Mouse (Mus musculus) limb, embryonic 13.5 days (tissue): ENCODE measurements around the gene Ager. TPM values are rescaled to one million over a fixed set of nuclear protein-coding genes. Genes with fewer than 3 reads are reported as not detected.

Source experiments
- ATAC-seq: fragments of 200-750 bp; cut with Nextera tagmentation; 2 replicates; pipeline ENCODE4 v1.8.0; 2017; ENCODE audit warnings: low read depth, moderate number of reproducible peaks, moderate TSS enrichment; ENCODE audit not compliant: low FRiP score
- H3K27ac ChIP-seq: fragments of 300-500 bp; sonication (generic); 2 replicates; pipeline ENCODE4 v1.5.1; 2015; ENCODE audit warnings: inconsistent platforms, mild to moderate bottlenecking, moderate library complexity
- H3K27me3 ChIP-seq: fragments of 300-500 bp; sonication (generic); 2 replicates; pipeline ENCODE4 v1.6.1; 2015; ENCODE audit warnings: mild to moderate bottlenecking, inconsistent platforms
- H3K36me3 ChIP-seq: fragments of 300-500 bp; sonication (generic); 2 replicates; pipeline ENCODE4 v1.6.1; 2015; ENCODE audit warnings: inconsistent platforms, mild to moderate bottlenecking, moderate library complexity
- H3K4me1 ChIP-seq: fragments of 300-500 bp; sonication (generic); 2 replicates; pipeline ENCODE4 v1.6.1; 2015; ENCODE audit warnings: inconsistent platforms
- H3K4me2 ChIP-seq: fragments of 300-500 bp; sonication (generic); replicated peaks from 2 replicates; pipeline ENCODE4 v1.6.1; 2015; ENCODE audit warnings: inconsistent platforms, mild to moderate bottlenecking, moderate library complexity
- H3K4me3 ChIP-seq: fragments of 300-500 bp; sonication (generic); 2 replicates; pipeline ENCODE4 v1.5.1; 2015; ENCODE audit warnings: moderate library complexity, mild to moderate bottlenecking, inconsistent platforms
- H3K9ac ChIP-seq: fragments of 300-500 bp; sonication (generic); 2 replicates; pipeline ENCODE4 v1.6.1; 2015; ENCODE audit warnings: mild to moderate bottlenecking, inconsistent platforms
- H3K9me3 ChIP-seq: fragments of 300-500 bp; sonication (generic); 2 replicates; pipeline ENCODE4 v1.6.1; 2016; ENCODE audit warnings: inconsistent platforms
- WGBS: fragments of 180-500 bp; shearing (Covaris S2); methylation state at CpG from one replicate; pipeline ENCODE4 v1.1.7; 2015; 5-methylcytosine and 5-hydroxymethylcytosine counted together
- polyA plus RNA-seq: library from polyadenylated mRNA; unstranded; fragments of >200 nt; fragmentation: Nextera tagmentation; extraction: Ambion mirVana; gene quantifications from 2 replicates; pipeline ENCODE4 v1.2.1, GENCODE M21; 2015

The Ager gene
- polyA plus RNA-seq, 1 experiment from 2014 or later, result 3.5 TPM

DNA sequence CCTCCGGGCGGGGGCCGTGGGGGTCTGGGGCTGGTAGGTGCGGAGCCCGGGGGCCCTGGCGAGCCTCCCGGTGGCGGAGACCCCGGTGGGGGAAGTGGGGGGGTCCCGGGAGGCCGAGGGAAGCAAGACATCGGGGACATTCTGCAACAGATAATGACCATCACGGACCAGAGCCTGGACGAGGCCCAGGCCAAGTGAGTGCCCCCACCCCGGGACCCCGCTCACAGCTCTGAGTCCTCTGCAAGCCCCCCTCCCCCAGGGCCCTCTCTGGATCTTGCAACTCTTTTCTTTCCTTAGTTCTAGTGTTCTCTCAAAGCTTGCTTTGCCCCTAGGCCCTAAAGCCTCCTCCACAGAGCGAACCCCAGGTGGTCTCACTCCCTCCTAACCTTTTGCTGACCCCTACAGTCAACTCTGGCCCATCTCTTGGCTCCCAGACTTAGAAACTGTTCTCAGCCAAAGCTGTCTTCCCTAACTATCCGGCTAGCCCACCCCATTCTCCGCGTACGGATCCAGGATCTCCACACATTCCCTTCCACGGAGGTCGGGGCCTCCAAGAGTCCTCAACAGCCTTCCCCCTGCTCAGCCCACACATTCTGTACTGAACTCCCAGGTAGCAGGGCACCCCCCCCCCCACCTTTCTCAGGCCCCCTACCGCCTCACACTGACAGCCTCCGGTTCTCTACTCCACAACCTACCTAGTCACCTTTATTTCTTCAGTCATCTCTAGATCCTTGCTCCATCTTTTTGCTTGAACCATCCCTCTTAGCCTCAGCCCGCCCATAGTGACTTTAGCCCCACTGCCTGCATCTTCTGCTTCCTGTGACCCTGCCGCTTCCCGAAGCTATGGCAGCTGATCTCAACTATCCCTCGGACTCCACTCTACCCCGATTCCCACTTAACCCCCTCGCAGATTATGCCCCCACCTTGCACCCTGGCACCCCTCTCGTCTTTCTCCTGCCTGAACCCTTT, 4.8 kb upstream of the Ager start:
- Histone ChIP-seq H3K9ac (peak overlapping the region; percentile 98), H3K27me3 (no peaks in the 10 kb centered on the region), H3K4me2 (peak overlapping the region; percentile 98), H3K36me3 (peaks cover 29% of the 10 kb centered on the region), H3K27ac (peak overlapping the region; percentile 99), H3K9me3 (no peaks in the 10 kb centered on the region), H3K4me1 (peaks cover 81% of the 10 kb centered on the region), H3K4me3 (peak overlapping the region; percentile 91)
- ATAC-seq, result peak; percentile 22; the same call in 1 of the 2 replicates
- under 1% methylated on average over 32 of the region's 32 CpGs for WGBS

DNA sequence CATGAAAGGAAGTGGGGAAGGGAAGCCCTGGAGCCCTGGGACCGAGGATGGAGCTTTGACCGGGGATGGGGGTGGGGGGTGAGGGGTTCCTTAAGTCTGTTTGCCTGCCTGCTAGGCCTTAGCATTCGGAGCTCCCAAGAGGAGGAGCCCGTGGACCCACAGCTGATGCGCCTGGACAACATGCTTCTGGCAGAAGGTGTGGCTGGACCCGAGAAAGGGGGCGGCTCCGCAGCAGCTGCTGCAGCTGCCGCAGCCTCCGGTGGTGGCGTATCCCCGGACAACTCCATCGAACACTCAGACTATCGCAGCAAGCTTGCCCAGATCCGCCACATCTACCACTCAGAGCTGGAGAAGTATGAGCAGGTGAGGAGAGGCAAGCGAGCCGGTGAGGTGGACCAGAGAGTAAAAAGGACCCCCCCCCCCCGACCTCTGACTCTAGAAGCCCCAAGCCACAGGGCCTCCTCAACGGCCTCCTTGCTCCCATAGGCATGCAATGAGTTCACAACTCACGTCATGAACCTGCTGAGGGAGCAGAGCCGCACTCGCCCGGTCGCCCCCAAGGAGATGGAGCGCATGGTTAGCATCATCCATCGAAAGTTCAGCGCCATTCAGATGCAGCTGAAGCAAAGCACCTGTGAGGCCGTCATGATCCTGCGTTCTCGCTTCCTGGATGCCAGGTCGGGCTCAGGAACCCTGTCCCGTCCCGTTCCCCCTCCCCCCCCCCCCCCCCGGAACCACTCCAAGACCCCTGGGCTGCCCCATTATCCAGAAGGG, 3.7 kb upstream of the Ager start:
- H3K27ac ChIP-seq, result peak overlapping the region; percentile 99; the same call in 1 of the 2 replicates
- no peak; the same call in 1 of the 2 replicates for ATAC-seq
- H3K4me3 ChIP-seq, result peak overlapping the region; percentile 91
- H3K9me3 ChIP-seq, result no peaks in the 10 kb centered on the region
- peaks cover 29% of the 10 kb centered on the region for H3K36me3 ChIP-seq
- H3K4me2 ChIP-seq, result peak overlapping the region; percentile 98
- peaks cover 76% of the 10 kb centered on the region for H3K4me1 ChIP-seq
- 50% methylated on average over 34 of the region's 34 CpGs for WGBS
- H3K9ac ChIP-seq, result peak overlapping the region; percentile 98
- H3K27me3 ChIP-seq, result no peaks in the 10 kb centered on the region

DNA sequence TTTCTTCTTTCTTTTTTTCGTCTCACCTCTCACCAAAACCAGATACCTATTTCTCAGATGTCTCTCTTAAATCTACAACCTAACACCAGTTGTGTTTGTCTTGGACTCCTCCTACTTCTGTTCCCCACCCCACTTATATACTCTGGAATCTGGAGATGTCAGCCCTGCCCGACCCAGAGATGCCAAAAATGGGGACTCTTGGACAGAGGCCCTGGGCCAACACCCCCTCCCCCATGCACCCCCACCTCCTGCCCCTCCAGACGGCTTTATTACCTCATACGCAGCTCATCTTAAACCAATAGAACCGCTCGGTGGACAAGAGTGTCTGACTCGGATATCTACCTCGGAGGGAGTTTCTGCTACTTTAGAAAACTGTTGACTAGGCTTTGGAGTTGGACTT, 1.6 kb upstream of the Ager start:
- Histone ChIP-seq H3K4me3 (no peak overlapping the region), H3K27ac (no peak overlapping the region), H3K27me3 (no peaks in the 10 kb centered on the region), H3K4me1 (peaks cover 54% of the 10 kb centered on the region), H3K9me3 (no peaks in the 10 kb centered on the region), H3K36me3 (peaks cover 43% of the 10 kb centered on the region), H3K9ac (no peak overlapping the region; the same call in 1 of the 2 replicates), H3K4me2 (no peak overlapping the region)
- 63% methylated on average over 8 of the region's 8 CpGs for WGBS
- ATAC-seq, result no peak

DNA sequence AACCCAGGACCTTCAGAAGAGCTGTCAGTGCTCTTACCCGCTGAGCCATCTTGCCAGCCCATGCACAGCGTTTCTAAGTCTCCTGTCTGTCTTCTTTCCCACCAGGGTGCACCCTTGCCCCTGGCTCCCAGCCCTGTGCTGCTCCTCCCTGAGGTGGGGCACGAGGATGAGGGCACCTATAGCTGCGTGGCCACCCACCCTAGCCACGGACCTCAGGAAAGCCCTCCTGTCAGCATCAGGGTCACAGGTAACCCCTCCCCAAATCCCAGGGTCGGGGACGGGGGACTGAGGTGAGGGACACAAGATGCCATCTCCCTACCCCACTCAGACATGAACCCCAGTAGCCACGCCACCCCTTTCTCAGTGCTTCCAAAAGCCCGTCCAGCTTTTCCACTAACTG, 2.2 kb downstream of the Ager start:
- Histone ChIP-seq H3K4me1 (peaks cover 46% of the 10 kb centered on the region), H3K9ac (peak overlapping the region; percentile 8; the same call in 1 of the 2 replicates), H3K36me3 (peaks cover 41% of the 10 kb centered on the region), H3K27me3 (no peaks in the 10 kb centered on the region), H3K4me3 (no peak overlapping the region), H3K4me2 (no peak overlapping the region), H3K9me3 (no peaks in the 10 kb centered on the region), H3K27ac (no peak overlapping the region)
- WGBS, result 78% methylated on average over 9 of the region's 9 CpGs
- no peak for ATAC-seq

DNA sequence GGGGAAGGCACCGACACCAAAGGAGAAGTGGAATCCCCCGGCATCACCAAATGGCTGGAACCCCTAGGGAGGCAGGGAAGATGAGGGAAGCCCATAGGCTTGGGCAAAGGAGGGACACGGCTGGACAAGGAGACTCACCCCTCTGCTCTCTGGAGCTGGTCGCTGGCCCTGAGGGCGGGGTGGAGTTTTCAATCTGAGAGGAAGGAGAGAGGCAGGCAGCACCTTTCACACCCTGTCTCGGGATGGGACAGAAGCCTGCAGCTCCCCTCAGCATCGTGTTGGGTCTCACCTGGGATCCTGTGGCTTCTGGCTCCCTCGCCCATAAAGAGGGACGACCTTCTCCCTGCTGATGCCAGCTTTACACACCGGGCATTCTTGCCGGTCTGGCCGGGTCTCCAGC, 4.1 kb downstream of the Ager start:
- whole genome bisulfite sequencing, result 88% methylated on average over 12 of the region's 12 CpGs
- Histone ChIP-seq H3K27me3 (no peaks in the 10 kb centered on the region), H3K4me1 (peaks cover 38% of the 10 kb centered on the region), H3K27ac (no peak overlapping the region), H3K36me3 (peaks cover 22% of the 10 kb centered on the region), H3K9ac (no peak overlapping the region), H3K4me2 (peak overlapping the region; percentile 87), H3K9me3 (no peaks in the 10 kb centered on the region), H3K4me3 (peak overlapping the region; percentile 69; the same call in 1 of the 2 replicates)
- ATAC-seq, result no peak

DNA sequence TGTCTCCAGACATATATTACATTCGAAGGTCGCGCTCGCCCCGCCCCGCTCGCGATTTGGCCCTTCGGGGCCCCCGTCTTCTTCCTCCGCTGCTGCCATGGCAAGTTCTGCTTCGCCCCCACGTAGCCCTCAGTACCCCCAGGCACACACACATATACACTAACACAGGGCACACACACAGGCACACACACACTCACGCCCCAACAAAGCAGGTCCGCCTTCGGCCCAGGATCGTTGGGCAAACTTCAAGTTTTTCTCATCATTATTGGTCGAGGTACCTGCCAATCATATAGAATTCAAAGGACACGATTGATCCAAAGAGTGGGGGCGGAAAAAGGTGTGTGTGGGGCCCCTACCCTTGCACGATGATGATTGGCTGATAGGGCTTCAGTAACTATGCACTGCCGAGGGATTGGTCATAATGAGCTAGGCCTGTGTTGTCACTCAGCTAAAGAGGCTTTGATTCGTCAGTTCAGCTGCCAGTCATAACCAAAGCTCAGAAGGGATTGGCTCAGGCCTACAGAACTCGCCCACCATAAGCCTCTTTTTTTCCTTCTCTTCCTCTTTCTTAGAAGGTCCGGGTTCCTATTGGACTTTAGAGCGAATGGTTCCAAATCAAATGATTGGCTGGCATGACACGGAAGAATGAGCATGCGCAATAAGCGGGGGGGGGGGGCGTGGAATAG, 5.9 kb downstream of the Ager start, which contains the start of gene Rnf5:
TSS of gene Rnf5 (minus strand) at position 316 of the 686 bp plus-strand sequence.
- Histone ChIP-seq H3K4me3 (peak within 1 kb of the TSS; percentile 92), H3K27me3 (no peaks in the 10 kb centered on the region), H3K9me3 (no peaks in the 10 kb centered on the region), H3K4me1 (peaks cover 42% of the 10 kb centered on the region), H3K9ac (peak within 1 kb of the TSS; percentile 80), H3K4me2 (peak within 1 kb of the TSS; percentile 98), H3K36me3 (peaks cover 31% of the 10 kb centered on the region), H3K27ac (peak within 1 kb of the TSS; percentile 87)
- ATAC-seq, result peak; percentile 94
- under 1% methylated on average over 30 of the region's 30 CpGs for WGBS

DNA sequence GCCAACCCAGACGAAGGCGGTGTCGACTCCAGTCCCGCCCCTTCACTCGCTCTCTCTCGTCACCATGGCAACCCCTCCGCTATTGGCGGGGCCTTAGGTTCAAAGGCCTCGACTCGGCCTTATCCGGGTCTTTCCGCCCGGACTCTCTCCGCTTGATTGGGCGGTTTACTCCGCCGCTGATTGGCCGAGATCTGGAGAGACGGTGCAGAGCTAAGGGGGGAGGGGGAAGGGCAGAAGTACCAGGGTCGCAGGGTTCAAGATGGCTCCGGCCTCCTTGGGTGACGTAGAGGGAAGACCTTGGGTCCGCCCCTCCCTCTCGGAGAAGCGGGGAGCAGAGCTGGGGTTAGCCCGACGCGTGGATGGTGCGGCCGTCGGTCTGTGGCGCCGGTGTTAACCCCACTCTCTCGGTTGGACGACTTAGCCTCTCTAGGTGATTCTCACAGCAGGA, 6.4 kb downstream of the Ager start, which contains the start of gene Agpat1:
TSS of gene Agpat1 (plus strand) at position 202 of the 448 bp plus-strand sequence.
- Histone ChIP-seq H3K4me3 (peak within 1 kb of the TSS; percentile 92), H3K27ac (peak within 1 kb of the TSS; percentile 87), H3K36me3 (peaks cover 31% of the 10 kb centered on the region), H3K9me3 (no peaks in the 10 kb centered on the region), H3K4me1 (peaks cover 46% of the 10 kb centered on the region), H3K27me3 (no peaks in the 10 kb centered on the region), H3K4me2 (peak within 1 kb of the TSS; percentile 98), H3K9ac (peak within 1 kb of the TSS; percentile 94)
- ATAC-seq, result peak; percentile 88
- WGBS, result under 1% methylated on average over 33 of the region's 35 CpGs

DNA sequence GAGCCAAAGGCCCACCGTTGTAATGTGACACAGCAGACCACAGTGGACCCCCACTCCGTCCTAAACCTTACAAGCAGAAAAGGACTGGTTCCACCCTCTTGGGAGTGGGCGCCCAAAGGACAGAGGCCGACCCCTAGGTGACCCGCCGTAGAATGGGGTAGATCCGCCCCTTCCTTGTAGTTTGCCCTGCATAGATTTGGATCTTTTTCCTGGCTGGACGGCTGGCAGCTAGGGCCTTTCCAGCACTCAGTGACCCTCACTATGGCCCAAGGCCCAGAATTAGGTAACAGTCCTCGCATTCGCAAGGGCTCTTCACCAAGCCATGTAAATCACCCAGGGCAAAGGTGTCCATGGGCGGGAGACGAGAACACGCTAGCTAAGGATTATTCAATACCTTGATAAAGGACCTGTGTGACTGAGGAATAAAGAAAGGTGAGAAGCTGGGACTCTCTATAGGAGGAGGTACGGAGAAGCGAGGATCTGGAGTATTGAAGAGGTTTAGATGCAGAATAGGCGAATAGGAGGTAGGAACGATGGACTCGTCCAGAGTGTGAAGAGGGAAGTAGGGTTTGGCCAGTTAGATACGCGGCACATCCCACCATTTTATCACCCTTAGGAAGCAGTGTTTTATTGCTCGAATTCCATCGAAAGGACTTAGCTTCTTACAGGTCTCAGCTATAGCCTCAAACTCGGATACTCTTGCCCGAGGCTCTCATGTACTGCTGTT, 7.0 kb downstream of the Ager start:
- Histone ChIP-seq H3K27ac (peak overlapping the region; percentile 87), H3K9me3 (no peaks in the 10 kb centered on the region), H3K4me1 (peaks cover 46% of the 10 kb centered on the region), H3K4me3 (peak overlapping the region; percentile 92), H3K4me2 (peak overlapping the region; percentile 98), H3K27me3 (no peaks in the 10 kb centered on the region), H3K36me3 (peaks cover 30% of the 10 kb centered on the region), H3K9ac (peak overlapping the region; percentile 94)
- WGBS, result 13% methylated on average over 24 of the region's 24 CpGs
- 0 out of 2 replicates have a peak, but pooled peaks have one; percentile 0 for ATAC-seq

DNA sequence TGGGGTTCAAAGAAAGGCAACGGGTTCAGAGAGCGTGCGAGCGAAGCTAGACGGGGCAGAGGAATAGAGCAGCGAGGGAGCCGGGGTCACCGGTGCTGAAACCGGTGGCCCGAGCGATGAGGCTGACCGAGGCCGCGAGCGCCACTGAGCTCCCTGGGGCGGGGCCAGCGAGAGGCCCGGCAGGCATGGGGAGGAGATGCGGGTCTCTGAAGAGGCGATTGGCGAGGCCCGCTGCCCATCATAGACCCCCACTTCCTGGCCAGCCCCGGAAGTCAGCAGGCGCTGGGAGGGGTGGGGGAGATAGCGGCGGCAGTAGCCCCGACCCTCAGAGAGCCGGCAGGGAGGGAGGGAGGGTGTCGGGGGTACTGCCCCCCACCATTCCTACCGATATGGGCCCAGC, 7.9 kb downstream of the Ager start:
- Histone ChIP-seq H3K4me3 (peak overlapping the region; percentile 92), H3K36me3 (peaks cover 29% of the 10 kb centered on the region), H3K4me1 (peaks cover 46% of the 10 kb centered on the region), H3K27ac (peak overlapping the region; percentile 87), H3K27me3 (no peaks in the 10 kb centered on the region), H3K9me3 (no peaks in the 10 kb centered on the region), H3K9ac (peak overlapping the region; percentile 94), H3K4me2 (peak overlapping the region; percentile 98)
- 0% methylated on average over 24 of the region's 30 CpGs for WGBS
- peak; percentile 52 for ATAC-seq

DNA sequence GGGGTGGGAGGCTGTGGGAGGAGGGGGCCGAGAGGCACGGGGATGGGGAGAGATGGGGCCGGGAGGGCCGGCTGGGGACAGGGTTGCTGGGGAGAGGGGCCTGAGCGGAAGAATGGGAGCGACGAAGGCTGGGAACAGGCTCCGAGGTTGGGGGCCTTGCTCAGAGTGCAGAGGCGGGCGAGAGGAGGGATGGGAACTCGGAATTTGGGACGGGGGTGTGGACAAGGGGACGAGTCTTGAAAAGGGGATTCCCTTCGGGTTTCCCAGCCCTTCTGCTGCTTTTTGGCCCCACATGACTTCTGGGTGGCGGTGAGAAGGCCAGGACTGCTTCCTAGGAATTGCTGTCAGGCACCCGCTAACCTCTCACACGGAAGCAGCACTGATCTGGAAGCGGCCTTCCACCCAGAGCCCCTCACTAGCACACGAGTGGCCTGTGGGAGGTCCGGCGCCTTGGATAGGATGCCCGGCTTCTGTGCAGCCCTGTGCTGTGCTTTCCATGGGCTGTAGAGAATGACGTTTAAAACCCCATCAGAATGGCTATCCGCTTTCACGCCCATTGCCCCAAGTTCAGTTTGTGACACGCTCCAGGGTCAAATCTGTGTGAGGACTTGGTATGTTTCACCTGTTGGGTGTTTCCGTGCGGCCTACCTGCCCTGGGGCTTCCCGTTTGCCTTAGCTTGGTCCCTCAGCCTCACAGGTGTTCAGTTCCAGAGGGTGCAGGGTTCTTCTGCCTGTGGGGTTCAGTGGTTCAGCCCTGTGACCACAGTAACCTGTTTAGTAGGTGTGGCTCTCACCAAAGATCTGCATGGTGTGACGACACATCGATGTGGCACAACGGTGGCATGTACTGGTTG, 8.8 kb downstream of the Ager start:
- H3K4me2 ChIP-seq, result peak overlapping the region; percentile 98
- H3K4me1 ChIP-seq, result peaks cover 46% of the 10 kb centered on the region
- no peak for ATAC-seq
- H3K4me3 ChIP-seq, result peak overlapping the region; percentile 92
- no peaks in the 10 kb centered on the region for H3K27me3 ChIP-seq
- H3K9me3 ChIP-seq, result no peaks in the 10 kb centered on the region
- H3K9ac ChIP-seq, result peak overlapping the region; percentile 94
- 15% methylated on average over 32 of the region's 32 CpGs for WGBS
- peak overlapping the region; percentile 87 for H3K27ac ChIP-seq
- H3K36me3 ChIP-seq, result peaks cover 30% of the 10 kb centered on the region
